Mouse (Mus musculus) liver, adult 2 months (tissue): ENCODE measurements at regions not wholly inside any gene's neighbourhood (a gene's known extent, or its start where the extent isn't known, plus 50 kb on each side); places are given as distances from the start of the nearest gene placed in this dataset.

Experiments used
- CTCF ChIP-seq: fragments of 200-500 bp; IDR thresholded peaks from 2 replicates; pipeline ENCODE4 v1.5.1; 2011; ENCODE audit warnings: low read depth, low read length, control low read depth
- POLR2A ChIP-seq: fragments of 200-500 bp; IDR thresholded peaks from 2 replicates; pipeline ENCODE4 v1.6.1; 2011; ENCODE audit warnings: low read length, control low read depth; ENCODE audit not compliant: insufficient read depth; ENCODE audit errors: extremely low read depth

- TF ChIP-seq CTCF (no peak), POLR2A (no peak)
These were observed 305.7 kb downstream of the 9330182O14Rik start for GRCm38 (mm10) chr15:40439827-40440226.
